Mouse (Mus musculus) stomach, postnatal 0 days (tissue): ENCODE measurements at regions not wholly inside any gene's neighbourhood (a gene's known extent, or its start where the extent isn't known, plus 50 kb on each side); places are given as distances from the start of the nearest gene placed in this dataset.
"Not testable (repeated sequence)": the region's sequence is repeated elsewhere in the genome, so short reads cannot be mapped to it uniquely, and the experiment has no call there.

Experiments
- CTCF ChIP-seq: IDR thresholded peaks from 2 replicates; pipeline ENCODE4 v1.5.1; 2016; ENCODE audit warnings: antibody characterized with exemption, low read depth, mild to moderate bottlenecking, moderate library complexity
- EP300 ChIP-seq: optimal IDR thresholded peaks from 2 replicates; pipeline ENCODE3; 2016; ENCODE audit warnings: antibody characterized with exemption

DNA sequence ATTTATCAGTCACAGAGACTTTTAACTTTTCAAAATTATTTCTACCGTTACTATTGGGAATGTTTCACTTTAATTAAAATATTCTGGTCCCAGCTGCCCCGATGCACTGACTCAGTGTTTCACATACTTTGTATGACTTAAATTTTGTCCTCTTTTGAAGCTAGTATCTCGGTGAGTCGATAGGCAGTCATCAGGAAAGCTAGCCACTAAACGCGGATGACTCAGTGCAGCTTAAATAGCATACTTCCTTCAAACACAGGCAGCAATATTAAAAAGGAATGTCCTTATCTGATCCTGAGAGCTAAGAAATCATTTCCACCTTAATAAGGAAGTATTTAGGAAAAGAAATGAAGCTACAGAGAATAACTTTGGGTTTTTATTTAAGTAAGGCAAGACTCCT lies 63.2 kb upstream of the Nudt12 start:
- TF ChIP-seq CTCF, EP300: not testable (repeated sequence)
